Mouse (Mus musculus) hindbrain, embryonic 11.5 days (tissue): ENCODE results near the gene Olfr222. TPM values are rescaled to one million over a fixed set of nuclear protein-coding genes. Genes with fewer than 3 reads are reported as not detected.

Source experiments
- ATAC-seq: fragments of 200-750 bp; cut with Nextera tagmentation; 2 replicates; pipeline ENCODE4 v1.8.0; 2017; ENCODE audit warnings: mild to moderate bottlenecking, moderate TSS enrichment, moderate library complexity; ENCODE audit not compliant: low FRiP score
- DNase-seq: peaks from one replicate; pipeline ENCODE4 v3.0.0-alpha.2; 2015; ENCODE audit warnings: low spot score
- H3K27ac ChIP-seq: fragments of 300-500 bp; sonication (generic); 2 replicates; pipeline ENCODE4 v1.5.1; 2014; ENCODE audit warnings: mild to moderate bottlenecking, low read depth, low read length
- H3K27me3 ChIP-seq: fragments of 300-500 bp; sonication (generic); 2 replicates; pipeline ENCODE4 v1.6.1; 2014; ENCODE audit warnings: mild to moderate bottlenecking, low read length, moderate library complexity, mixed read lengths; ENCODE audit not compliant: control insufficient read depth, insufficient read depth
- H3K36me3 ChIP-seq: fragments of 300-500 bp; sonication (generic); 2 replicates; pipeline ENCODE4 v1.6.1; 2014; ENCODE audit warnings: mild to moderate bottlenecking, low read length, moderate library complexity, mixed read lengths; ENCODE audit not compliant: control insufficient read depth, insufficient read depth
- H3K4me1 ChIP-seq: fragments of 300-500 bp; sonication (generic); replicated peaks from 2 replicates; pipeline ENCODE4 v1.6.1; 2014; ENCODE audit warnings: low read length, mixed read lengths; ENCODE audit not compliant: control insufficient read depth, insufficient read depth
- H3K4me2 ChIP-seq: fragments of 300-500 bp; sonication (generic); replicated peaks from 2 replicates; pipeline ENCODE4 v1.6.1; 2014; ENCODE audit warnings: mild to moderate bottlenecking, low read depth, low read length
- H3K4me3 ChIP-seq: fragments of 300-500 bp; sonication (generic); 2 replicates; pipeline ENCODE4 v1.5.1; 2014; ENCODE audit warnings: low read depth, low read length
- H3K9ac ChIP-seq: fragments of 300-500 bp; sonication (generic); 2 replicates; pipeline ENCODE4 v1.6.1; 2014; ENCODE audit warnings: low read depth, low read length
- H3K9me3 ChIP-seq: fragments of 300-500 bp; sonication (generic); 2 replicates; pipeline ENCODE4 v1.6.1; 2016; ENCODE audit warnings: low read length; ENCODE audit not compliant: control insufficient read depth
- WGBS: fragments of 180-500 bp; shearing (Covaris S2); extraction: QIAGEN DNeasy Blood & Tissue Kit; methylation state at CpG from one replicate; pipeline ENCODE4 v1.1.7; 2014; 5-methylcytosine and 5-hydroxymethylcytosine counted together
- polyA plus RNA-seq: library from polyadenylated mRNA; unstranded; fragments of >200 nt; fragmentation: Nextera tagmentation; extraction: Ambion mirVana; gene quantifications from 2 replicates; pipeline ENCODE4 v1.2.1, GENCODE M21; 2014

The Olfr222 gene
- polyA plus RNA-seq, 1 experiment from 2014 or later: not detected

DNA sequence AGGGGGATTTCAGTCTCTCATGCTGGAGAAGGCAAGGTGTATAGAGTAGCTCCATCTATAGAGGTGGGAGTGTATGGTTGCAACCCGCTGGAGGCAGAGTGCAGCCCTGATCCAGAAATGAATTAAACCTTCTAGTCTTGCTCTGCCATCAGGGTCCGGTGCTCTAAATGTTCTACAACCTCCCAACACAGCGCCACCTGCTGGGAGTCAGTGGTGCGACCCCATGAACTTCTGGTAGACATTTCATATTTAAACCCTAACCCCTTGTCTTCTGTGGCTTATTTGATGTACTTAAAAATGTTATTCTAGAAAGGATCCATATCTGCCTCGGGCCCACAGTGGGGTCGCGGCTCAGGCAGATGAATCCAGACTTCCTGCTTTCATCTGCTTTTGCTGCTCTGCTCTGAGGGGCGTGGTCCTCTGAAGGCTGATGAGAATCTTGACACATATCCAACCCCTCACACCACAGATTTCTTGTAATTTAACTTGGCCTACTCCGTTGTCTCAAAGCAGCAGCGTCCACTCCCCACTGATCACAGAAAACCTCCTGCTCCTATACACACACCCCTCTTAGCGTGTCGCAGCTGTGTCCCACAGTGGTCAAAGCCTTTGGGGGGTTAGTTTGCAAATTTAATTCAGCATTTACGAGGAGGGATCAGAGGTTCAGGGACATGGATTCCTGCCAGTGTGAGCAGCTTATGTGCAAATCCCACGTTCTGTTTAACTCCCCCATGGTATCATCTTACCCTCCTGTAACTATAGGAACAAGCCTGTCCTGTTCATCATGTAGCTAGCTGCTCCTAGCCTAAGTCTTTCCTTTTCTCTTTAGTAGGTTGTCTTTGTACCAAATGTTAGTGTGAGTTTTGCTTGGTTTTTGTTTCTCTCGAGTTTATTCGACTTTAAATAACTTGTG, 38.6 kb downstream of the Olfr222 start:
- no peaks in the 10 kb centered on the region for H3K36me3 ChIP-seq
- H3K27ac ChIP-seq: no peak overlapping the region
- no peaks in the 10 kb centered on the region for H3K27me3 ChIP-seq
- no peak overlapping the region for H3K9ac ChIP-seq
- no peak for ATAC-seq
- WGBS: 75% methylated on average over 16 of the region's 16 CpGs
- H3K4me3 ChIP-seq: no peak overlapping the region
- H3K4me1 ChIP-seq: no peaks in the 10 kb centered on the region
- peak; percentile 23 for DNase-seq
- H3K4me2 ChIP-seq: no peak overlapping the region
- no peaks in the 10 kb centered on the region for H3K9me3 ChIP-seq

DNA sequence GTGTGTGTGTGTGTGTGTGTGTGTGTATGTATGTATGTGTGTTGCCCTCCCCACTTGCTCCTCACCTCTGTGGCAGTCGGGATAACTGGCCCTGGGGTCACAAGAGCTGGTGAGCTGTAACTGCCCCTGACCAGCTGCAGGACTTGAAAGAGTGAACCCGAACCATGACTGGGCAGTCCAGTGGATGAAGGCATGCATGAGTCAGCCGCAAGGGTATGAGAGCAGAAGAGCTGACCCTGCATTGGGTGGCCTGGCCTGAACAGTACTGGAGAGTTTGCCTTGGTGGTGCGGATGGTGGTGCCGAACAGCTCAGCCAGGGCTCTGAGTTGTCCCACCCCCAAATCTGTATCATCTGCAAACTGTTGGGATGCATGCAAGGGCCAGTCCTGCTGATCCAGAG, 44.5 kb downstream of the Olfr222 start:
- Histone ChIP-seq H3K4me3 (no peak overlapping the region), H3K4me2 (no peak overlapping the region), H3K9me3 (no peaks in the 10 kb centered on the region), H3K27me3 (no peaks in the 10 kb centered on the region), H3K36me3 (no peaks in the 10 kb centered on the region), H3K4me1 (no peaks in the 10 kb centered on the region), H3K27ac (no peak overlapping the region), H3K9ac (no peak overlapping the region)
- DNase-seq (no peak), ATAC-seq (no peak)
- 69% methylated on average over 5 of the region's 5 CpGs for WGBS

DNA sequence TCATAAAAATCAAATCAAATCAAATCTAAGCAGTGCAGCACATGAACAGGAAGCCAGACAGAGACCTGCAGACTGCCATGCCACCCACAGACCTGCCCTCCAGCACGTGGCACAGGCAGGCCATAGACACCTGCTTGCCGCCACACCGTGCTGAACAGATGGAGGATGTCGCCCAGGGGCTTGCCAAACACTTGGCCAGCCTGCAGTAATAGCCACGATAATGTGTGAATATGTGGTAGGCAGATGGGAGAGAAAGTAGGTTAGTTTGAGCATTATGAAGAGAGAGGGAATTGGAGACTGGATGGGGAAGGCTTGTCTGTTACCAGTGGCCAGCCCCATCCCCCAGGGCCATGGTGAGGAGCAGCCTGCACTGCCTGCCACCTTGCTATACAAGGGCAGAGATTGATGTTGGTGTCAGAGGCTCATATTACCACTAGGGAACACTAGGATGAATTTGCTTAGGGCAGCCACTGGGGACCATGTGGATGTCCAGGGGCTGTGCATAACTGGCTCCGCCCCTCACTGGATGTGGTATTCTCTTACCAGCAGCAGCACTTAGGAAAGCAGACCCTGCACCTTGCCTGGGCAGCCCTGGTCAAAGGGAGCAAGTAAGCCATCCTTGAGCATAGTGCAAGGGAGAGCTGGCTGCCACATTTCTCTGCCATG, 45.0 kb downstream of the Olfr222 start:
- WGBS: 69% methylated on average over 6 of the region's 6 CpGs
- DNase-seq: peak; percentile 17
- ATAC-seq: 0 out of 2 replicates have a peak, but pooled peaks have one; percentile 14

DNA sequence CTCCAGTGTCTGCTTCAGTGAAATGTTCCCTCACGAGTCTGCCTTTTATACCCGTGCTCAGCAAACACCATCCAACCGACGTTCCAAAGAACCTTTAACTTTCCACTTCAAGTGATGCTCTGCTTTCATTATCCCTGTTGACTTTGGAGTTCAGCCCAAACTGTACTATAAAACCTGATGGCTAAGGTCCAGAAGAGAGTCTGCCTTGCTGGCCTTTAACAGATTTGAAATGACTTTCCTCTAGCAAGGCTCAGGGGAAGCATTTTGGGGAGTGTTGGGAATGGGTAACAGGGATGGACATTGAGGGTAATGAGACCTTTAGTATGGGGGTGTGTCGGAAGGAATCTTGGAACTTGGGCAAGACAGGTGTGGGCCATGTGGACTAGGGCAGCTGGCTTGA, 45.8 kb downstream of the Olfr222 start:
- Histone ChIP-seq H3K9me3 (no peaks in the 10 kb centered on the region), H3K9ac (no peak overlapping the region), H3K4me3 (no peak overlapping the region), H3K4me2 (no peak overlapping the region), H3K36me3 (no peaks in the 10 kb centered on the region), H3K4me1 (no peaks in the 10 kb centered on the region), H3K27me3 (no peaks in the 10 kb centered on the region), H3K27ac (no peak overlapping the region)
- WGBS: 88% methylated on average over 5 of the region's 5 CpGs
- no peak for DNase-seq
- no peak for ATAC-seq

More for the DNA sequence above, 45.0 kb downstream of the Olfr222 start:
- no peaks in the 10 kb centered on the region for H3K4me1 ChIP-seq
- no peaks in the 10 kb centered on the region for H3K36me3 ChIP-seq
- H3K9me3 ChIP-seq: no peaks in the 10 kb centered on the region
- no peaks in the 10 kb centered on the region for H3K27me3 ChIP-seq
- no peak overlapping the region for H3K9ac ChIP-seq
- no peak overlapping the region for H3K27ac ChIP-seq
- H3K4me3 ChIP-seq: no peak overlapping the region
- no peak overlapping the region for H3K4me2 ChIP-seq

DNA sequence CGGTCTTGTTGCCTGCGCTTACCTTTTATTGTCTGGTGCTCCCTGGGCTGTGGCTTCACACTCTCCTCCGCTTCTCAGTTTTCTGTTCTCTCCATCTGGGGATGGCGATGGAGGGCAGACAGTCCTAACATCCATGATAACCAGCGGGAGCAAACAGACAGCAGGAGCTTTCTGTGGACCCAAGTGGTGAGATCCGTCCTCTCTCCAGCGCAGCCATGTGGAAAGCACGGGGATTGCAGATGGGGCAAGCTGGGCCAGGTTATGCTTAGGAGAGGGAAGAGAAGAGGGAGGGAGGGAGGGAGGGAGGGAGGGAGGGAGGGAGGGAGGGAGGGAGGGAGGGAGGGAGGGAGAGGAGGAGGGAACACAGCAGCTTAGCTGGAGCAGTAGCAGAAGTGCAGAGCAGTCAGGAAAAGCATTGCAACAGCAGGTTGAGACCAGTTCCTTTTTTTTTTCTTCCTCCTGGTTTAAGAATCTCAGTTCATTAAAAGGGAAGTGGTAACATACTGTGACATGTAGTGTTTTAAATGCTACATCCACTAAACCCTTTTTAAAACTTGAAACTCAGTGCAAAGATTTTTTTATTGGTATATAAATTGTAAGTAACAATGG, 49.5 kb downstream of the Olfr222 start, which contains the start of gene Zkscan17:
TSS of gene Zkscan17 (minus strand) at position 280 of the 609 bp plus-strand sequence.
- Histone ChIP-seq H3K27me3 (no peaks in the 10 kb centered on the region), H3K4me2 (no peak within 1 kb of the TSS), H3K4me3 (no peak within 1 kb of the TSS), H3K9ac (no peak within 1 kb of the TSS), H3K4me1 (no peaks in the 10 kb centered on the region), H3K36me3 (no peaks in the 10 kb centered on the region), H3K27ac (no peak within 1 kb of the TSS), H3K9me3 (no peaks in the 10 kb centered on the region)
- 44% methylated on average over 7 of the region's 8 CpGs for WGBS
- DNase-seq: peak; percentile 41
- no peak for ATAC-seq

DNA sequence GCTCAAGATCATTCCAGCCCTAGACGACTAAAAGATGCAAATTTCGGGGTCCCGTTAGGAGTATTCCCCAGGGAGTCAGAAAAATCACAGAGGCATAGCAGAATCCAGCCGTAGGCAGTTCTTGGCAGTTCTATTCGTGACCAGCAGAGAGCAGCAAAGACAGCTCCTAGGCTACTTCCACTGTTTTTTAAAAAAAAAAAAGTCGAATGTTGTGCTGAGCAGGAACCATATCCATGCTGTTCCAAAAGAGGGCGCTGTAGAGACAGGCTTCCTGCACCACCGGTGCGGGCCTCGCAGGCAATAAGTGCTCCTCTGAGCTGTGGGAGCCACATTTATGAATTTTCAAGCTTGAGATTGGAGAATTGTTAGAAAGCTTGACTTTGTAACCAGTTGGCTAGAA, 50.8 kb downstream of the Olfr222 start:
- Histone ChIP-seq H3K4me3 (no peak overlapping the region), H3K36me3 (no peaks in the 10 kb centered on the region), H3K27me3 (no peaks in the 10 kb centered on the region), H3K4me1 (no peaks in the 10 kb centered on the region), H3K9ac (no peak overlapping the region), H3K9me3 (no peaks in the 10 kb centered on the region), H3K27ac (no peak overlapping the region), H3K4me2 (no peak overlapping the region)
- 10% methylated on average over 10 of the region's 10 CpGs for WGBS
- ATAC-seq (no peak), DNase-seq (peak; percentile 83)

DNA sequence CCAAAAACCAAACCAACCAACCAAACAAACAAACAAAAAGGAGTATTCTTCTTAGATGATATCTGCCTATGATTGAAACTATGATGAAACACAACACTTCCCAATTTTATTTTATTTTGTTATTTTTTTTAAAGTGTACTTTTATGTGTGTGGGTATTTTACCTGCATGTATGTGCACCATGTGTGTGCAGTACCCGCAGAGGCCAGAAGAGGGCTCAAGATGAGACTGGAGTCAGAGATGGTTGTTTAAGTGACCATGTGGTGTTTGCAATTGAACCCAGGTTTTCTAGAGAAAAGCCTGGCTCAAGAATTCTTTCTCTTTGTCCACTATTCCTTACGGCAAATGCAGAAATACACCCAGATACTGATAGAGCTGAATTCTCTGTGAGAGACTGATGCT, 51.9 kb downstream of the Olfr222 start:
- ATAC-seq (no peak), DNase-seq (no peak)
- WGBS: 96% methylated on average over 2 of the region's 2 CpGs
- H3K27me3 ChIP-seq: no peaks in the 10 kb centered on the region
- no peaks in the 10 kb centered on the region for H3K36me3 ChIP-seq
- H3K9me3 ChIP-seq: no peaks in the 10 kb centered on the region
- no peak overlapping the region for H3K9ac ChIP-seq
- H3K4me1 ChIP-seq: no peaks in the 10 kb centered on the region
- no peak overlapping the region for H3K4me2 ChIP-seq
- no peak overlapping the region for H3K27ac ChIP-seq
- no peak overlapping the region for H3K4me3 ChIP-seq
